Mouse (Mus musculus): ENCODE measurements around the gene Dpf3.

Dpf3 gene

DNA sequence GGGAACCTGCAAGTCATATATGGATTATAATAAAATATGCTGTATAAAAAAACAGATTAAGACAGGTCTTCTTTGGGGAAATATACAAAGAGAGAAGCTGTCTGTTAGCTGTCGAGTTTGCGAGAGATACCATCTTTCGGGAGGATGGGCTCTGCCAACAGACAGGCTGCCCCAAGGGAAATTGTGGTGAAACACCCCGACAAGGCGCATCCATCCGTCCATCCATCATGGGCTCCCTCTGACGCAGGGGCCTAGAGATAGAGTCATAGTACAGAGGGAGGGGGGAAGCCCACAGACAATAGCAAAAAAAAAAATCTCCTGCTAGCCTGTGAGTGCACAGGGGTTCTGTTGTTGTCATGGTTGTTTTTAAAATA is 149.8 kb downstream of the Dpf3 start:
- no peak for DNase-seq

DNA sequence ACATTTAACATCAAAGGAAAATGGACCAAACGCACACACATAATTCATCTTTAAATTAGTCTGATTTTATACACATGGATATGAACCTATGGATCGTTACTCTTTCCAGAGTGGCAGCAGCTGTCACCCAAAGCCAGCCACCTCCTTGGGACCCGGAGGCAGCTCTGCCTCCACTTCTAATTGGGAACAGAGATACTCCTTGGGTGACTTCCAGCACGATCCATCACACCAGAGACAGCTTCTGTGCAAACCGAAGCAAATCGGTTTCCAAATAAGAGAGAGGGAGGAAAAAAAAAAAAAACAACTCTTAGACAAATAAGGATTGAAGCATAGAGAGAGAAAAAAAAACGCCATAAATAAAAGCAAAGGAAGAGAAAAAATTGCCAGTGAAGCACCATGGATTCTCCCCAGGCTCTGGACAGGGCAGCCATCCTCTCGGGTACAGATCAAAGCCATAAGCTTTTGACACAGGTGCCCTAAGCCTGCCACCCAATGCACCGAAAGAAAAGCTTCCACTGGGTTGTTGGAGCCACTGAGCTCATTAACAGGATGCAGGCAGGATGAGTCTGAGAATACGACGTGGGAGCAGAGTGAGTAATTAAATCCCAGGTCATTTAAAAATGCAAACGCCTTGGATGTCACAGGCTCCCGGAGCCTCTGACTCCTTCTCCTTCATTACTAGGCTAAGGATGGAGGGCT is 150.3 kb downstream of the Dpf3 start:
- no peak for DNase-seq

DNA sequence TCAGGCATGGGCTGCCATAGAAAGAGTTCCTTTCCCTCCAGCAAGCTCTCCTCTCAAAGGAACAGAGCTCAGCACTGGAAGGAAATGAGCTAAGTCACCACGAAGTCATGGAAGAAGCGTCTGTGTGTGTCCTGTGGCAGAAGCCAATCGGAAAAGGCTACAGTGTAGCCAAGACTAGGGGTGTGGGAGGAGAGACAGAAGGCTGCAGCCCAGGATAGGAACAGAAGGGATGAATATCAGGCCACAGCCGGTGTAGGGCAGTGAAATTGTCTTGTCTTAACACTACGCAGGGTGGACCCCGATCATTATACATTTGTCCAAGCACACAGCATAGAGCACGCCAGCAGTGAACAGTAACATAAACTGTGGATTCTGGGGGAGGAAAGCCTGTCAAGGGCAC is 157.5 kb downstream of the Dpf3 start:
- DNase-seq, result no peak

DNA sequence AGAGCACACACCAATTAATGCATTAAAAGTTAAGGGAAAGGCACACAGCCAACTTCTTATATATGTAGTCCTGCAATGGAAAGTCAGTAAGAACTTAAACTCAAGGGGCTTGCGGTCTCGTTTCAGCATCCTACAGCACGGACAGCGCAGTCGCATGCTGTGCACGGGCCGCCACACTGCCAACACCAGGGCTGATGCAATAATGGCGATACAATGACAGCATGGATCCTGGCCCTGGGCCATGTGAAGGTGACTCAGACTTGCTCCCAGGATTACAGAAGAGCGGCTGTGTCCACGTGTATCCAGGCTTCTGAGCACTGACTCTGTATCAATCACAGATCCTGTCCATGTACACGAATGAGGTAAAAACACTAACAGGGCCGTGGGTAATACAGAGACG is 158.6 kb downstream of the Dpf3 start:
- no peak for DNase-seq

DNA sequence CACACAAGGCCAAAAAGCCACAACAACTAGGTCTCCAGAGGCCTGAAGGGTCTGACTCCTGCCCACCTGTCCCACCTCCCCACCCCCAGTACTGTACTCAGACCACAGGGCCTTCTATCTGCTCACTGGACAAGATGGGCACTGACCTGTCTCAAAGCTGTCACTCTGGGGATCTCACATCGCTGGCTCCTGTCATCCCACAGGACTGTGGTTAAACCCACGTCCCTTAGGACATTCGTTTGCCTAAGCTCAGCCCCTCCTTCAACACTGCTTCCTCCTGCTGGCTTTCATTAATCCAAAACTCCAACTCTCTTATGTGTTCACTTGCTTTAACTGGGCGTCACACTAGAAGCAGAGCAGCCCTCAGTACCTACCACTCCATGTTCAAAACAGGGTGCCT is 159.0 kb downstream of the Dpf3 start:
- no peak for DNase-seq

DNA sequence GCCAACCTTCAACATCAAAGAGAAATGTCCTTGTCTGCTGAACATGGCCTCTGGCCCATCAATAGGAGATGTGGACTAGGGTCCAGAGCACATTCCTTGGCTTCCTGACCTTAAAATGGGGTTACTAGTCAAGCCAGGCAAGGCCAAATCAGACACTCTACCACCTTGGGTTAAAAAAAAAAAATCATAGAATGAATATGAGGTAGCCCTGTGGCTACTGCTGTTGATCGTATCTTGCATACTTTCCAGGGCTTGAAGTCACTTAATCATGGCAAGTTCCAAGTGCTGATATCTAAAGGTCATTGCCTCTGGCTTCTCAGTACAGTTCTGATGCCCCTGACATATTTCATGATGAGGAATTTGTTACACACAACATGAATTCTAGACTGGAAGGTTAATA is 160.1 kb downstream of the Dpf3 start:
- no peak for DNase-seq

DNA sequence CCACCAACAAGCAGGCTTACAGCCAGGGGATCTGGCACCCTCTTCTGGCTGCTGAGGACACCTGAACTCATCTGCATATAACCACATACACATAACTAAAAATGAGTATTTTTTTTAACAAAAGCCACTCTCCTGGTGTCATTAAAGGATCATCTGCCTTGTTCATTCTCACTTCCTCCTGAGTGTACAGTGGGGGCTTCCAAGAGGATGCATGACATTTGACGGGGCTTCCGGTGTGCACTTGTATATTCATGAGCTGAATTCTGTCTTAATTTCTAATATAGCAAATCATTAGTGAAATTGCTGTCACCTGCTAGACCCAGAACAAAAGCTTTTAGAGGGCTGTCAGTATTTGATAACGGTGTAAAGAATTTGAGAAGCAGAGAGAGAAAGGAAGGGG is 166.8 kb downstream of the Dpf3 start:
- DNase-seq, result no peak

DNA sequence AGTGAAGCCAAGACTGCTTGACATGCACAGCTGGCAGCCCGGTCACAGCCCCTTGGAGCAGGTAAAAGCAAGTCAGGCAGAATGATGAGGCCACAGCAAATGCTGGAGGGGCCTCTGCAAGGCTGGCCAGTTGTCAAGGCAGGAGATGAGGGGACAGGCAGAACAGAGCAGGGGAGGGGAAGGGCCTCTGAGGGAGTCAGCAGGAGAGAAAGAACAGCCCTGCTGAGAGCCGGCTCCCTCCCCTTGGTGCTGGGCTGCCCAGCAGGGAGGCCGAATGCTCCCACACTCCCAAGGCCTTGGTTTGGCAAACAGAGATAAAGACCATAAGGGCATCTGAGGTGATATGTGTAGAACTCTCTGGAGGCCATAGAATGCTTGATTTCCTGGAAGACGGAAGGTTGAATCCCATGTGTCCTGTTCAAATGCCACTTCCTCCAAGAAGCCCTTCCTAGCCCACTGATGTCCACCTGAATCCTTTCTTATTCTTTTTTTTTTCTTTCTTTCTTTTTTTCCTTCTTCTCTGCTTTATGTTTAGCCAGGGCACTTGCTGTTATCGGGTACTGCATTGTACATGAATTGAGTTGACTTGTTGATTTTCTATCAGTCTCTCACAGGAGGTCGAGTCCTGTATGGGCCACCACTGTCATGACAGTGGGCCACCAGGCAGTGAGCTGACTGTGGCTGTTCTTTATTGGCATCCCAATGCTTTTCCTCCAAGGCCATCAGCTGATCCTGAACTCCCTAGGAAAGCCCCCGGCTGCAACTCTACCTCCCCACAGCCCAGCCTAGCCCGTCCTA is 169.7 kb downstream of the Dpf3 start:
- no peak for DNase-seq

DNA sequence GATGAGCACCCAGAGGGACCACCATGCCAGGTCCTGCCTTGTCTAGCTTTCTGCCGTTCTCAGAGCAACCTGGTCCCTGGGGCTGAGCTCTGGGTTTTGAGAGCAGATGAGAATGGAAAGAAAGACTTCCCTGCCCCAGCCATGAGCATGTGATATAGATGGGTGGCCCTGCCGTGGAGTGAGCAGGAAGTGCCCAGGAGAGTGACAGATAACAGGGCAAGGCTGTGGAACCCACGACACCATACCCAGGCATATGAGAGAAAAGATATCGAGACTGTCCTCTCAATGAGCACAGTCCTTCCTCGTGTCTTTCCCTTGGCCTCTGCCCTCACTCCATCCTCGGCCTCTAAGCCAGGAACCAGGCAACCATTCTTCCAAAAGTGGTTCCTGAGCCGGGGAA is 172.8 kb downstream of the Dpf3 start:
- no peak for DNase-seq

DNA sequence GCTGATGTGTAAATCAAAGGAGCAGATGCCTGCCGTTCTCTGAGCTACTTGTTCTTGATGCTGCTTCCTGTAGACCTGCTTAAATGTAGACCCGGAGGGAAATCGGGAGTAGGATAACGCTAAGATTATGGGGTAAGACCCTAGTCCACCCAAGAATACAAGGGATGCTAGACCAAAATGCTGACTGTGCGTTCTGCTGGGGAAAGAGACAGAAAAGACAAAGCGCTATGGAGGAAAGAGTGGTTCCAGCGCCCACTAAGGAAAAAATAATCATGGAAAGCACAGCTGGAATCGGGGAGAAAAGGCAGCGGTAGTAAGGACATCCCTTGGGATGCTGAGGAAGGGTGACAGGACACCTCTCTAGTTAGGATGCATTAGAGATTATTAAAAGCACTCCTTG is 174.7 kb downstream of the Dpf3 start:
- no peak for DNase-seq

DNA sequence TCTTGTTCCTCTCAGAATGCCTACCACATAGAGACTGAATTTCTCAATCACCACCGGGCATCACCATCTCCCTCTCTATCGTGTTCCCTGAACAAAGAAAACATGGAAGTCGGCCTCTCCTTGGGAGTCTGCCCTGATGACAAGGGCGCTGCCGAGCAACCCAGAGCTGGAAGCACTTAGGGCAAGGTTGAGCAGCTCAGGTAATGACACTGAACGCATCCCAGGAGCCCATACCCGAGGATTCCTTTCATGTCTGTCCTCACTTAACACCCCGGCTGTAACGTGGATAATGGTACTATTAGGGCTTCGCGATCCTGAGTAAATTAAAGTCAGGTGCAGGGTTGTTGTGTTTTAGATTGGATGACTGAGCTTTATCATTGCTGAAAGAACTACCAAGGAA is 176.9 kb downstream of the Dpf3 start:
- no peak for DNase-seq

DNA sequence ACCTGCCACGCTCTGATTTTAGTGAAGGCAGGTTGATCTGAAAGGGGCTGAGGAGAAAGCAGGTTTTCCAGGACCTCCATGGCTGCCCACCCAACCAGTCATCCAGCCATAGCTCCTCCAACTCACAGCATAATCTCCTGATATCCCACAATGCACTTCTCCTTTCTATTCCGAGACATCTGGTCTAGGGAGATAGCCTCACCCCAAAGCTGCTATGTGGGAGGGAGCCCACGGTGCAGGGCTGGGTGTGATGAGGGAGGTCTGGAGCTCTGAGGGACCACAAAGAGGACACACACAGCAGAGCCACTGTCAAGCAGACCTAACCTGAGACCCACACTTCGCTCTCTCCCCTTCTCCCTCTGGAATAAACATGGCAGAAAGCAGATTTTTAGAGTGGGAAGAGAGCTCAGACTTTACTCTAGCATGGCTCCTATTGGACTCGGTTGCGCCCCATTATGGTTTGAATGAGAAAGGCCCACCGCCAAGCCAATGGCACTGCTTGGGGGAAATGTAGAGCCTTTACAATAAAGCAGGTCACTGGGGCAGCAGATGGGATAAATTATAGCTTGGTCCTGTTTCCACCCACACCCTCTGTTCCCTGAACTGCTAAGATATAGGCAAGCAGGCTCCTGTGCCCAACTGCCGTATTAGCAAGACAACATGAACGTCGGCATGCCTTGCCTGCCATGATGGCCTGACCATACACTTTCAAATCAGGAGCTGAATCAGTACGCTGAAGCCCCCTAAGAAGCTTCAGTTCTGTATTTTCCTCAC is 178.3 kb downstream of the Dpf3 start:
- DNase-seq, result no peak

DNA sequence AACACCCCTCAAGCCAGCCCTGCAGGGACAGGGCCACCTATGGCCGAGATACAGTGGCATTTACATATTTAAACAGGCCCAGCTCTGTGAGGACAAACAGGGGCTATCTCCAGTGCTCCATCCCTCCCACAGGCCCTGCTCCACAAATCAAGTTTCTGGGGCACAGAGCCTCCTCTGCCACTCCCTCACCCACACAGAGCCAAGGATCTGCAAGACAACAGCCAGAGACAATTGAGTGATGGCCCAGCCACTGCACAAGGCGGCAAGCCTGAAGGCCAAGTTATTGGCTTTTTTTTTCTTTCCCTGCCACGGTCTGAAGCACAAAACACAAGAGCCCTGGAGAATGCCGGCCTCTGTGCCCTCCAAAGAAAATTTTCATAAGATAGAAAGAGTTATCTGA is 178.9 kb downstream of the Dpf3 start:
- no peak for DNase-seq

DNA sequence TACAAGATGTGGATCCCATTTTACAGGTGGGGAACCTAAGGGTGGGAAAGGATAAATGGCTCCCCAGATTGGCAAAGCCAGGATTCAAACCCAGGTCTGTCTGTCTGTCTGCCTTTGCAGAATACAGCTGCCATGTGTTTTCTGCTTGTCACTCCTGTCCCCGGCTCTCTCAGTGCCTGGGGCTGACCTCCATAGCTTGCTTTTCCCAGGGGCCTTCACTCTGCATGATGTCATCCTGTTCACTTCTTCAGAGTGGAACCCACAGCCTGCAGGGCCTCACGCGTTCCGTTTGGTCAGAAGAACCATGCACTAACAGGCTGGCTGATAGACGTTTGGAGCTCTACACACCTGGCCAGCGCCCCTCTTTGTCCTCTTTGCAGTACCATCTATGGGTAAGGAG is 184.3 kb downstream of the Dpf3 start:
- DNase-seq, result peak; percentile 90

DNA sequence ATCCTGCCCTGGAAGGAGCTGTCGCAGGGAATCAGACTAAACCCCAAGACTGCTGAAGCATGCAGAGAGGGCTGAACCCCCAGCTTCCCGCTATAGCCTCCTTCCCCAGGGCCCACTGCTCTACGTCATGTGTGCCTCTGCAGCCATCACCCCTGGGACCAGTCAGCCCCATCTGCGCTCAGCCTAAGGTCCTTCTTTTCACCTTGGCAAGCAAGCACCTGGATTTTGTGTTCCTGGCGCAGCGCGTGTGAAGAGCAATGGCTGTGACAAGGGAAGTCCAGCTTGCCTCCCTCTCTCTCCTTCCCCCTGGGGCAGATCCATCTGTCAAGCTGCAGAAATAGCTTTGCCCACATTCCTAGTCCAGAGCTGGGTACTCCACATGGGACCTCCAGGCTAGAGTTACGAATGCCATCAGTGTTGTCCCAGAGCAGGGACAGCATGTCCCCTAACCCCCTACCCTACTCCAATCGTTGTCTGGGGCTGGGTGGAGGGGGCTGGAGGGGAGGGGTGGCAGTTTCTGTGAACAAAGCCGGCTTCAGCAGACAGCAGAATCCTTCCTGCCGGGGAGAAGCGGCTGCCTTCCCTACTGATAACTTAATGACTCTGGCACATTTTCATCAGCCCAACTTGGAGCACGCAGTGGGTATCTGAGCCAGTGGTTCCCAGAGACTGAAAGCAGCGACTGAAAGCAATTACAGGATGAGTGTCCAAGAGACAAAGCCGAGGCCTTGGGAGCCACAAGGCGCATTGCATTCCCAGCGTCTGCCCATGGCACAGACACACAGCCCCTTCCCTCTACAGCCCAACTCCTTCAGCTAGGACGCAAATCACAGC is 185.0 kb downstream of the Dpf3 start:
- peak; percentile 94 for DNase-seq

DNA sequence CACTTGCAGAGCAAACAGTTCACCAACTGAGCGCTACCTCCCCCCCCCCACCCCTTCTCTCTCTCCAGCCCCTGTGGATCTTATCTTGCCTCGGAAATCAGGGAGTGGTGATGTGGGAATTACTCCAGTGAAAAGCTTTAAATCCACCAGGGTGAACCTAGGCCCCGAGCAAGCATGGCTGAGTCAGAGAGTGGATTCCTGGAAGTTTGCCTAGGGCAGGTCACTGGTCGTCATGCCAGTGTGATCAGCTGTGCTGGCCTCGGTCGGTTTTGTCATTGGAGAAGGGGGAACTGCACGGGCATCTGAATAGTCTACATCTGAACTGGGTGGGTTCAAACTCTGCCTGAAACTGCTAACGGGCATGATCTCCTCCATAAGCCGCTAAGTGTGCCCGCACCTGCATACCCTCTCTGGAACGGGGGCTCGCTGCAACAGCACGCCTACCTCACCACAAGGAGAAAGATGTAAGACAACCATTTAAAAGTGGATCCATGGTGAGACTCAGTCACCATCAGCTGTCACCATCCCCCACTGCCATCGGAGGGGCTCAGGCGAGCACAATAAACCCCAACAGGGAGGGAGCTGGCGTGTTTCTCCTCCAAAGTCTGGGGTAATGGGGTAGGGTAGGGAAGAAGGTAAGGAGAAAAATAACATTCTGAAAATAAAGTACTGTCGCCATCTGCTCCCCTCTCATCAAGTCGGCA is 185.7 kb downstream of the Dpf3 start:
- DNase-seq, result peak; percentile 92

DNA sequence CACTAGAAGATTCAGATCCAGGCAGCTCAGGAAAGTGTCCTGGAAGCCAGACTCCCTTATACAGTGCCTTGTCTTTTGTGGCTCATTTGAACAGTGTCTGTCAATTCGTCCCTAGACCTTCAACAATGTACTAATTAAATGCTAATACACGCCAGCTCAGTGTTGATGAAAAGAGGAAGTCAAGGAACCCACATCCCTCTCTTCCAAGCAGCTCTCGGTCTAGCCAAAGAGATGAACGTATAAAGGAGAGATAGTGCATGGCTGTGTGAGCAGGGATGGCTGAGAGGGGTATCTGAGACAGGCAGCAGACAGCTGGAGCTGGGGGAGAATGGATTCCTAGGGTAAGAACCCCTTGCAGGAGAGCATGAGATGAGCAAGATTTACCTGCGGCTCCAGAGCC is 189.2 kb downstream of the Dpf3 start:
- DNase-seq, result no peak

DNA sequence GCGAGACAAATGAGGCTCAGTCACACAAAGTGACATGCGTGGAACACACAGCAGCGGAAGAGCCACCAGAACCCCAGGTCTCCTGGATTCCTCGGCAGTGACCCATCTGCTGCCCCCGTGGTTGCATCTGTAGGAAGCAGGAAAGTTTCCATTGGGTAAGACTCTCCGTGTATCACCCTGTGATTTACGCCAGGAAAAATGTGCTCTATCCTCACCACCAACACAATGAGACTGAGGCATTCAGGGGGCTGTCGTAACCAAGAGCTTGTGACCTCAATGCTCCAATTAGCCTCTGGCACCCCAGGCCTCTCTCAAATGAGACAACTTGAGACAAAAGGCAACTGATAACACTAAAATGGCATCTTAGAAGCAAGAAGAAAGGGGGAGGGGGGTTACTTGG is 192.5 kb downstream of the Dpf3 start:
- DNase-seq, result no peak

DNA sequence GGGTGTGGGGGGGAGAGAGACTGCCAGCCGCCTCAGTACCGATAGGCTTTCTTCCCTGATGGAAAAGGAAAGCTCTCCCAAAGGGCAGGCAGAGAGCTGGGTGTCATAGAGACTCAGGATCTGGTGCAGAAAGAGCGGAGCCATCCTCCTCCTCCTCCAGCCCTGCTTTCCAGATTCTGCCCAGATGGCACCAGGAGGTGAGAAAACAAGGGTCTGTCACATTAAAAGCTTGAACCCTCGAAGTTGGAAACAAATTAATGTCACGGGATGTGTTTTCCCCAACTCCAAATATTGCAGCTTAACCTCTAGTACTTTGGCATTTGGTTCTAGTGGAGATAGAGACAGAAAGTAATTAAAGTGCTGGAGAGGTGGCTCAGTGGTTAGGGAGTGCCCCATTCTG is 195.6 kb downstream of the Dpf3 start:
- no peak for DNase-seq

DNA sequence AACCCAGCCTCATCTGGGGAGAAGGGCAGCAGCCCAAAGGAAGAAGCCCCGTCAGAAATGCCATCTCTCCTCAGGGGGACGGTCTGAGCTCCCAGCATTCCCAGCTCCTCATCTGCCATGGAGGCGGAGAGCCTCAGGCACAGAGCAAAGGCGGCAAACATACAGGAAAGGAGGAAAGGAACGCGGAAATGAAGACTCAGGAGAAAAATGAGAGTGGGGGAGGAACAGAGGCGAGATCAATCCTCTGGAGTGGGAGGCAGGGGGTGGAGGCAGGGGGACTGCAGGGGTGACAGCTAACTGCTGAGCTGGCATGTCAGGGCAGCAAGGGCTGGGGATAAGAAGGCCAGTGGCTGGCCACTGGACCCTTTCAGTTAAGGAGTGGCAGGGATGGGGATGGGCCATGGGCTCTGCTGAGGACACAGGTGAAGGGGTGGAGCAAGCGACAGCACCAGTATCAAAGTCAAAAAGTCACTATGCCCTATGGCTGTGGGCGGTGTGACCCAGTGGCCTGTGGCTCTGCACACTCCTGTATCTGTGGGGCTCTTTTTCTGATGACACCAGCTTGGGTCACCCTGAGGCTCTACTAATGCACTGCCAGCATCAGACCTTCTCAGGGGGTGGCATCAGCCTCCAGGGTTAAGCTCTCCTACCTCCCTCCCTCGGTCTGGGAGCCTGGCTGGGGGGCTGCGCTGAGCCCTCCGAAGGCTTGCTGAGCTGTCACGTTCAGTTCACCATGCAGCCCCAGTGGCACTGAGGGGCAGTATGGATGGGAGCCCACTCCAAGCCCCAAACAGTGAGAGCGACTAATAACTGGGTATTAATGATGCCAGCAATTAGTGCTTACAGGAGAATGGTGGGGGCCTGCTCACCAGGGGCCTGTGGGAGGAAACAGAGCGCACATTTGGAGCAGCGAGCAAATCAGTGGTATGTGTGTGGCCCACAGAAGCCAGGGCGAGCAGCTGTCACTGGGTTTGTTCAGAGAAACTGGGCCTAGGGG is 200.7 kb downstream of the Dpf3 start:
- no peak for DNase-seq

Measured in heart, adult 11 months (tissue).